Mouse (Mus musculus) C2C12 (cell line): ENCODE results near the gene Prom1. TPM values are rescaled to one million over a fixed set of nuclear protein-coding genes. Genes with fewer than 3 reads are reported as not detected.
"Not testable (repeated sequence)": the region's sequence is repeated elsewhere in the genome, so short reads cannot be mapped to it uniquely, and the experiment has no call there.

Experiments
- H3K27me3 ChIP-seq: one replicate; pipeline ENCODE4 v1.6.1; 2011; ENCODE audit not compliant: control insufficient read depth, insufficient read depth, insufficient read length
- H3K36me3 ChIP-seq: one replicate; pipeline ENCODE4 v1.6.1; 2011; ENCODE audit not compliant: control insufficient read depth, insufficient read depth
- H3K4me3 ChIP-seq: one replicate; pipeline ENCODE4 v1.5.1; 2011; ENCODE audit warnings: mild to moderate bottlenecking, control low read depth; ENCODE audit not compliant: poor library complexity, insufficient read depth, severe bottlenecking
- H3K79me2 ChIP-seq: one replicate; pipeline ENCODE4 v1.6.1; 2011; ENCODE audit not compliant: control insufficient read depth, insufficient read depth
- H3K79me3 ChIP-seq: one replicate; pipeline ENCODE4 v1.6.1; 2011; ENCODE audit warnings: low read depth, control low read depth
- H3ac ChIP-seq: one replicate; pipeline ENCODE3; 2011; ENCODE audit warnings: low read depth; ENCODE audit not compliant: control insufficient read depth, insufficient read length
- CEBPB ChIP-seq: IDR thresholded peaks from one replicate; pipeline ENCODE4 v1.6.1; 2011; ENCODE audit warnings: low read depth, mild to moderate bottlenecking, control low read depth, moderate library complexity
- CTCF ChIP-seq: IDR thresholded peaks from one replicate; pipeline ENCODE4 v1.5.1; 2011; ENCODE audit not compliant: control insufficient read depth, insufficient read depth, insufficient read length
- FOSL1 ChIP-seq: IDR thresholded peaks from one replicate; pipeline ENCODE4 v1.8.0; 2011; ENCODE audit warnings: mild to moderate bottlenecking, low read length; ENCODE audit not compliant: poor library complexity, insufficient read depth, severe bottlenecking
- MAX ChIP-seq: IDR thresholded peaks from one replicate; pipeline ENCODE4 v1.6.1; 2011; ENCODE audit warnings: mild to moderate bottlenecking, control low read depth
- MYOD1 ChIP-seq: IDR thresholded peaks from one replicate; pipeline ENCODE4 v1.6.1; 2011; ENCODE audit warnings: low read depth; ENCODE audit not compliant: control insufficient read depth, insufficient read length
- MYOG ChIP-seq: IDR thresholded peaks from one replicate; pipeline ENCODE4 v1.6.1; 2011; ENCODE audit not compliant: control insufficient read depth, insufficient read length; ENCODE audit errors: extremely low read depth
- USF1 ChIP-seq: IDR thresholded peaks from one replicate; pipeline ENCODE4 v1.6.1; 2011; ENCODE audit warnings: low read depth, mild to moderate bottlenecking, control low read depth, moderate library complexity
- long read RNA-seq, 2 experiments: library from polyadenylated mRNA; unstranded; transcript quantifications; one replicate each; pipeline ENCODE4 v2.0.0; 2019 to 2020
- polyA plus RNA-seq: library from polyadenylated mRNA; unstranded; fragments of >200 nt; fragmentation: generic; extraction: Trizol; gene quantifications from one replicate; pipeline ENCODE4 v1.2.1, GENCODE M21; 2012; ENCODE audit warnings: missing spikeins

Gene Prom1
- polyA plus RNA-seq, result not detected
- long read RNA-seq, experiment 1, result 0 reads
- long read RNA-seq, experiment 2, result 0 reads

GRCm38 (mm10) chr5:44101231-44102110 lies at the start of gene Prom1:
TSS of gene Prom1 (minus strand) at chr5:44102032.
- H3K79me2 ChIP-seq, result no peaks in the 10 kb centered on the region
- no peak within 1 kb of the TSS for H3ac ChIP-seq
- TF ChIP-seq MYOD1 (no peak), USF1 (no peak), MYOG (no peak), CEBPB (no peak), MAX (no peak)
- peaks cover 33% of the 10 kb centered on the region for H3K27me3 ChIP-seq
- H3K36me3 ChIP-seq, result no peaks in the 10 kb centered on the region
- H3K79me3 ChIP-seq, result no peaks in the 10 kb centered on the region
- no peak within 1 kb of the TSS for H3K4me3 ChIP-seq

- H3K27me3 ChIP-seq, result no peaks in the 10 kb centered on the region
- H3K79me2 ChIP-seq, result no peaks in the 10 kb centered on the region
- H3K79me3 ChIP-seq, result no peaks in the 10 kb centered on the region
- H3ac ChIP-seq, result no peak overlapping the region
- TF ChIP-seq MAX (no peak), FOSL1 (no peak), USF1 (no peak), MYOD1 (no peak), CTCF (no peak), MYOG (no peak), CEBPB (no peak)
- H3K4me3 ChIP-seq, result no peak overlapping the region
- H3K36me3 ChIP-seq, result no peaks in the 10 kb centered on the region
Measured at GRCm38 (mm10) chr5:44147732-44148131, 45.9 kb upstream of the Prom1 start.

- H3ac ChIP-seq, result no peak overlapping the region
- TF ChIP-seq CTCF, result no peak
- TF ChIP-seq USF1, result no peak
- no peak for TF ChIP-seq FOSL1
- TF ChIP-seq CEBPB, result no peak
- TF ChIP-seq MYOD1, result no peak
- H3K27me3 ChIP-seq, result no peaks in the 10 kb centered on the region
- no peaks in the 10 kb centered on the region for H3K36me3 ChIP-seq
- no peak overlapping the region for H3K4me3 ChIP-seq
- H3K79me3 ChIP-seq, result no peaks in the 10 kb centered on the region
- no peaks in the 10 kb centered on the region for H3K79me2 ChIP-seq
Measured at GRCm38 (mm10) chr5:44146437-44147332, 44.9 kb upstream of the Prom1 start.

- Histone ChIP-seq H3K4me3 (no peak overlapping the region), H3K27me3 (no peaks in the 10 kb centered on the region), H3K79me3 (no peaks in the 10 kb centered on the region), H3K79me2 (no peaks in the 10 kb centered on the region), H3K36me3 (no peaks in the 10 kb centered on the region), H3ac (no peak overlapping the region)
- no peak for TF ChIP-seq USF1
Measured at GRCm38 (mm10) chr5:44143467-44144235, 41.8 kb upstream of the Prom1 start.

- no peak overlapping the region for H3K4me3 ChIP-seq
- H3K79me2 ChIP-seq, result no peaks in the 10 kb centered on the region
- no peaks in the 10 kb centered on the region for H3K27me3 ChIP-seq
- H3K36me3 ChIP-seq, result no peaks in the 10 kb centered on the region
- TF ChIP-seq USF1, result no peak
- no peak for TF ChIP-seq MAX
- H3K79me3 ChIP-seq, result no peaks in the 10 kb centered on the region
- H3ac ChIP-seq, result no peak overlapping the region
Measured at GRCm38 (mm10) chr5:44127487-44127886, 25.7 kb upstream of the Prom1 start.

GRCm38 (mm10) chr5:44126574-44126973 lies 24.7 kb upstream of the Prom1 start:
- H3K27me3 ChIP-seq, H3K36me3 ChIP-seq, H3K4me3 ChIP-seq, H3K79me2 ChIP-seq, H3K79me3 ChIP-seq, H3ac ChIP-seq: not testable (repeated sequence)
